Mouse (Mus musculus) urinary bladder, adult 18-20 months (tissue): ENCODE measurements around the gene Ppm1e.

Experiments used
- DNase-seq, 2 experiments: peaks; one replicate each; pipeline ENCODE4 v3.0.0; 2022; ENCODE audit warnings: low spot score in 2 of 2, mixed read lengths in 2 of 2

Gene Ppm1e

DNA sequence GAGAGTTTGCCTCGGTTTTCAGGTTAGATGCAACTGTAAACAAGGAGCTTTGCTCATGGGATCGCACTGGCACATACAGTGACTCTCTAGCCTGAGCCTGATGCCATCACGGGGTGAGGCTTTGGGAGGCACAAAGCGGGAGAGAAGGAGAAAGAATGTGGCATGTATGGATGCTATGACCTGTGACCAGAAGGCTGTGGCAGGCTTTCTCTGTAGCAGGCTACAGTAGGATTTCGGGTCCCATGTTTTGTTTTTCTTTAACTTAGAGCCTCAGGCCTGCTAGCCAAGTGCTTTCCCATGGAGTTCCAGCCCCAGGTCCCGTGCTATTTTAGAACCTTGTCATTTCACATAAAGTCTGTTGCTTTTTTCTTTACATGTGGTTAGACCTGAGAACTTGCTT, 108.7 kb downstream of the Ppm1e start:
- DNase-seq = no peak

DNA sequence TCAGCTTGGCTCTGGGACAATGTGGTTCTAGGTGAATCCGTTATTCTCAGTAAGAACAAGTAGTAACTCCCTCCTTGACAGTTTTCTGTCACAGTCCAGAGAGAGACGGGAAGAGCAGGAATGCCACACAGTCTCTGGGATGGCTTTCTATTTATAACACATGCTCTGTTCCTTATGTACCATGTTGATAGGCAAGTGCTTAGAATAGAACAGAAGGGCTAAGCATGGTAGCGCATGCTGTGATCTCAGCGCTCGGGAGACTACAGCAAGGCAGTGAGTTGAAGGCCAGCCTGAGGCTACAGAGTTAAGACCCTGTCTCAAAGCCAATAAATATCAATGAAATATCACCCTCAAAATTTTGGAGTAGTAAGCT, 111.3 kb downstream of the Ppm1e start:
- no peak for DNase-seq

DNA sequence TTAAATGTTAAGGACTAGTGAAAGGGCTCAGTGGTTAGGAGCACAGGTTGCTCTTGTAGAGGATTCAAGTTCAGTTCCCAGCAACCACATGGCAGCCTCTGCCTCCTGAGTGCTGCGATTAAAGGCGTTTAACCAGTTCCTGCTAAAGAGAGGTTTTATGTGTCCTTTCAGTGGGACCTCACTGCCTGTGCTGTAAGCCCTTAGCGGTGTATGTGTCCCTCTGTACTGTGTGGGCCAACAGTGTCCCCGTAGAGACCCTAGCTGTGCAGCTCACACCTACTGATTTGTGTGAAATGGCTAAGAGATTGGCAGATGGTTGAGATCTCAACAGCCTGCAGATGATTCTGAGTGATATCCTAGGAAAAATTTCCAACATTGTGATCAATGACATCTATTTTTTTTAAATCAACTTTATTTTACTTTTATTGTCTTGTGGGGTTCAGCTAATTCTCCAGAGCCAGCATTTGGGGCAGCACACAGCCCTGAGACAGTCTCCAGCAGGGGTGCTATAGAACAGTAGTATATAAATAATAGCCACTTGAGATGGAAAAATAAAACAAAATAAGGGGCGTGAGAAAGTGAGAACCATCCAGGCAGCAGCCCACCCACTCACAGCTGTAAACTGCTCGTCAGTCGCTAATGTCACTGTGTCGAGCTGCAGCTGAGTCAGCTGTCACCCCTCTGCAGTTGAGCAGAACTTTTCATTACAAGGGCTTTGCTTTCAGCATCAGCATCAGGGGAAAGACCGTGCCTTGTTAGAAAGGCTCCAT, 111.9 kb downstream of the Ppm1e start:
- no peak for DNase-seq

DNA sequence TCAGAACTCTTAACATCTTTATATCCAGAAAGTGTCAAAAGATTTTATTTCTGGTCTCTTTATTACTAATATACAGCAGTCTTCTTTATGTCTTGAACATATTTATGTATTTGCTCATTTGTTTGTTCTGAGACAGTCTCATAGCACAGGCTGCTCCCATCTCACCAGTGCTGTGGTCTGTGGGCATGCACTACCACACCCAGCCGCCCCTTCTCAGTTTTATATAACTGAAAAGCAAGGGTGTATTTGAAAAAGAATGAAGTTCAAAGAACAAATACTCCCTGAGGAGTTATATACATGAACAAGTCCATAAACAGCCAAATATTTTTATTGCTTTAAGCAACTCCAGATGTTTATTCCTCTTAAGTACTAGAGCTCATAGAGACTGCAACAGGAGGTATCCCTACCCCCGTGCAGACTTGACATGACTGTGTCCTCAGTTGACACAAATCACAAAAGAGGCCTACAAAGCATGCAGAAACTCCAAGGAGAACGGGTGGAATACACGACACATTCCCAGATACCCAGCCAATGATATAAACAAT, 112.6 kb downstream of the Ppm1e start:
- DNase-seq = no peak

DNA sequence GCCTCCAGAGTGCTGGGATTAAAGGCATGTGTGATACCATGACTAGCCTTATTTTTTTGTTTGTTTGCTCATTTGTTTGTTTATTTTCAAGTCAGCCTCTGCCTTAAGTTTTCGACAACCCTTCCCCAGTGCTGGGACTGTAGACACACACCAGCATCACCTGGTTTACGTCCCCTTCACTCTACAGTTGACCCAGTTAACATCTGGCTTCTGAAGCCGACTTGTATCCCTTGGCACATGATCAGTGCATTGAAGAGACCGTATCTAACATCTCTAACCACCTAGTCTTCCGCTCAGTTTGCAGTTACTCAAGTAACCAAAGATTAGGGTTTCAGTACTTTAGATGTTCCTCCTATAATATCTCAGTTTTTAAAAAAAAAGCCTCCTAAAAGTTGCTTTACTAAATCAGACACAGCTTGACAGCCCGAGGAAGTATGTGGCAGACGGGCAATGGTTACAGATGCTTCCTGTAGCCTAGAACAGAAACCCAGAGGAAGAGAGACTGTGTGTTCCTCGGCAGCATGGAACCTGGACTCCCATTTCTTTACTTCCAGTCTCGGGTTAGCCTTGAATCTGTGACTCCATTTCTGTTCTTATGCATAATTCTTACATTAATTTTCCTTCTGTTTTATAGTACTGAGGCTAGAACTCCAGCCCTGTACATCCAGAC, 113.5 kb downstream of the Ppm1e start:
- DNase-seq = no peak

DNA sequence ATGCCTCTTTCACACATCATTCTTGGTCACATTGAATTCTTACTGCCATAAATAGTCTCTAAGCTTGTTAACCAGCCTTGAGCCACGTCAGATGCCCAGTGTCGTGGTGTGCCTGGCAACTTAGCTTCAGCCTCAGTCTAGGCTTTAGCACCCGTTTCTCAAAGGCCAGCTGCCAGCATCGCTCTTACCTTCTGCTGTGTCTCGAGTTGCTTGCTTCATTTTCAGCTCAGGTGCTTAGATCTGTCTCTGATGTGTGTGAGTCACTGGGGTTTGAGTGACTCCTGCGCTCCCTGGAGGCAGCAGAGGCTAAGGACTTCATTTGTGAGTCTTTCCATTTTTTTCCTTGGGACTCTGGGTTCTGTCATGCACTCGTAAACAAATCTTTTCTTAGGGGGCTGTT, 117.6 kb downstream of the Ppm1e start:
- DNase-seq = no peak

DNA sequence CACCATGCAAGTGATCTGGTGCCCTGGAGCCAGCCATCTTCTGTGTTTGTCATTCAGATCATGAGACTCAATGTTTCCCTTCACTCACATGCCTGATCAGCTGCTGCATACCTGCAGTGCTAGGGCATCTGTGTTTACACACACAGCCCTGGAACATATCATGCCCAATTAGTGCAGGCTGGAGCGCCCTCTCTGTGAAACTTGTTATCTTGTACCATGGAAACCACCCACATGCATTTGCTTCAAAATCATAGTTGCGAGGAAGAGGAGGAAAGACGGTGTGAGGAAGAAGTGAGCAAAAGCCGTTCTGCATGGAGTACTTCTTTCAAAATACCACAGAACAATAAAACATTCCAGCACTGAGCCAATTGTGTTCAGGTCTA, 118.0 kb downstream of the Ppm1e start:
- no peak for DNase-seq

DNA sequence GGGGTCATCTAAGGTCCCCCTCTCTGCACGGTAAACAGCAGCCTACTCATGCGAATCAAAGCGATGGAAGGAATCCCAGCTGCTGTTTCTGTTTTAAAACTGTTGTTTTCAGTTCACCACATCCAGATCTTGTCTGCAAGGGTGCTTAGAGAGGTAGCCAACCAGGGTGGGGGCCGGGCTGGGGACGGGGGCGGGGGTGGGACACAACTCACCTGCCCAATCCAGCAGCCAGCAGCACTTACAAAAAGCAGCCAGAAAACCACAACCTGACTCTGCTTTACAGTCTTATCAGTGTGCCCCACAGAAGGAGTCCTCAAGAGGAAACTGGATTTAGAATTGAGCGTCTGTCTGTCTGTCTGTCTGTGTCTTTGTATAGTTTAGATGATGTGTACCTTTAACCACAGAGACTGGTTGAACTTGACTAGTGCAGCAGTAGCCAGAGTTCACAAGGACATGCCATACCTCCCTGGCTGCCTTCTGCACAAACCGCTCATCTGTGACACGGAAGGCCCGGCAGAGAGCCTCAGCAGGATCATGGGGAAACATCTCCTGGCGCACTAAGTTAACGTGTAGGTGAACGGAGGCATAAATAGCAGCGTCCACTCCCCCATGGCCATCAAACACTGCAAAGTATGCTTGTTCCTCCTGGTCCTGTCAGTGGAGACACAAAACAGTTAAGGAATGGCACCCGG, 118.5 kb downstream of the Ppm1e start:
- DNase-seq = no peak

DNA sequence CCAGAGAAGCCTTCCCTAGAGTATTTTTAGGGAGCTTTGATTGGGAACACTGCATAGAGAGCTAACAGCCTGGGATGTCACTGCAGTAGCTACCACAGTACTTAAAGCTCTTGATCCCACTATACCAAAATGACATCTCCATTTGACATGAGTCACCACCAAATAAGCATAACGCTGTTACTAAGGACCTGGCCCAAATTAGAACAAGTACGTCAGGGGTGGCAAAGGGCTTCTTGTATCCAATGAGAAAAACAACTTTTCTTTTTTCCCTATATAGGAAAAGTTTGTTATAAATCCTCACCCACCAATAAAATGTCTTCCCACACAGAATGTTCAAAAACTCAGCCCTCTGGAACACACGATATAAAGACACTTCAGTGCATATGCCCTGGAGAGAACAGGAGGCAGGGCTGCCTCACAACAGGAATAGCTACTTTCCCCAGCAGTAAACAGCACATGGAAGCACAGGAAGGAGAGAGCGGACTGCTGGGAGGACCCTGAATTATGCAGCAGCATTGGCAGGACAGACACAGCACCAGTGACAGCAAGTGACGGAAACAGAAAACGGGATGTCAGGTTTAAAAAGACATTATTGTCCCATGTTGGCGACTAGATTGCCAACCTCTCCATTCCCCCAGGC, 119.8 kb downstream of the Ppm1e start:
- DNase-seq = no peak

DNA sequence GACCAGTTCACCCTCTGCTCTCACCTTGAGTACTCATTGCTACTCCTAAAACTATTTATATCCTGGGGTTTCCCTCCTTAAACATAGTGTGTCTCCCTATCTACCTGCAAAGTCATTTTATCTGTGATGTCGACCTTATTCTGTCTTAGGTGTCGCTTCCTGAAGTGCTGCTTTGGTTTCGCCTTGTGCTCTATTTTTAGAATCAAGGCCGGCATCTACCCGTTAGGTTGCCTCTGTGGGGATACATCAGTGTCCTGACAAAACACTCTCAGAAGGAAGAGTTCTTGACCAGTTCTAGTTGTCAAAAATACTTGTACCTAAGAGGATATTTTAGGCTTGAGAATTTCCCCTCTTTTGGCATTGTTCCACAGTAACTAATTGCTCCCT, 123.3 kb downstream of the Ppm1e start:
- no peak for DNase-seq

DNA sequence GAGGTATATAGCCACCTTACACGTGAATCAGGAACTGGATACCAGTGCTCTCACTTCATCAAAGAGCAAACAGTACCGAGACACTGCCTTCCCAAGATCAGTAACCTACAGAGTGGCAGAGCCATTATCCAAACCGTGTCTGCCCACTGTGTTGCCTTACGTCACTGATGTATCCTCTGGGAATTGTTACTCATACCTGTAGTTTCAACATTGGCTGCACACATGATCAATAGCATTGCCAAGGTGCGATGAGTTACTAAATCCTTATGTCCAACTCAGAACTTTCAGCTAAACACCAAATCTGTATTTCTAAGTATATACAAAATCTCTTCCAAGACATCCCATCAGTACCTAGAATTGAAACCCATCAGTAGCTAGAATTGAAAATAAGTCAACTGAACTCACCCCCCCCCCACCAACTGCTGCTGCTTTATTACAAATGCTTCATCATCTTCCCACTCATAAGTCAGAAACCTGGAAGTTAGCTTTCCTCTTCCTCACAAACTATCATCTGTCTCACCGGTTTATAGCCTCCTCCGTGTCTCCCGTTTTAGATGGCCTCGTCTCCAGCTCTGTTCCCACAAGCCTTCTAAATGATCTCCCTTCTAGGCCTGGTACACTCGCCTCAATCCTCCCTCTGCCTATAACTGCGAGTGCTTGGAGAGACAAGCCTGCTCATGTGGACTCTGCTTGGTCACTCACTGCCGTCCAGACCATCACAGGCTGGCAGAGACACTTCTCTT, 123.9 kb downstream of the Ppm1e start:
- DNase-seq = no peak

DNA sequence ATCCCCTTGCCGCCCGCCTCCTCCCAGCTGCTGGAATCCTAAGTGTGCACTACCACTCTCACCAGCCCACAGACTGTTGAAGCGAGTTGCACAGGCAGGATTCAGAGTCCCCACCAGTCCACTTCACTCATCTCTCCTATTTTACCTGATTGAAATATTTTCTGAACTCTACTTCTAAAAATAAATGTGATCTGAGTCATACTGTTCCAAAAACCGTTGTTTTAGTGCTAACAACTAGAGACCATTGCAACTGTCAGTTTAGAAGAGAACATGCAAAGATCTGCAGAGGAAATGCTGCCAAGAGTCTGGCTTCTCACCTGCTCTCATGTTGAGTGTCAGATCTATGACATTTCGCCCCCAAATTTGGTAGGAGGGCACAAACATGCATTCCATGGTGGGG, 125.4 kb downstream of the Ppm1e start:
- no peak for DNase-seq

DNA sequence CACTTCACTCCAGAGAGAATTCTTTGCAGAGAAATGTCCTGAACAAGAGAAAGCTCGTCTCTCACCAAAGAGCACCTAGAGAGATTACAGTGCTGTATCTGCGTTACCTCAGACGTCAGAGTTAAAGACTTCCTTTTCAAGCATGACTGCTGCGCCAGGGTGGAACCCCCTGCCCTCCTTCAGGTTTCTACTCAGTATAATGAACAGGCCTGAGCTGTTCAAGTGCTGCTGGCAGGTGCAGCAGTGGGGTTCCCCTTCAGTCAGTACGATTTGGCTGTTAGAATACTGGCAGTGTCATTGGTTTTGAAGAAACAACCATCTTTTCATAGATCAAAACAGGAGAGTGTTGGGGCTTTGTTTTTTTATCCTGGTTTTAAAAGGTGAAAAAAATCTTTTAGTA, 131.8 kb downstream of the Ppm1e start:
- DNase-seq = no peak

DNA sequence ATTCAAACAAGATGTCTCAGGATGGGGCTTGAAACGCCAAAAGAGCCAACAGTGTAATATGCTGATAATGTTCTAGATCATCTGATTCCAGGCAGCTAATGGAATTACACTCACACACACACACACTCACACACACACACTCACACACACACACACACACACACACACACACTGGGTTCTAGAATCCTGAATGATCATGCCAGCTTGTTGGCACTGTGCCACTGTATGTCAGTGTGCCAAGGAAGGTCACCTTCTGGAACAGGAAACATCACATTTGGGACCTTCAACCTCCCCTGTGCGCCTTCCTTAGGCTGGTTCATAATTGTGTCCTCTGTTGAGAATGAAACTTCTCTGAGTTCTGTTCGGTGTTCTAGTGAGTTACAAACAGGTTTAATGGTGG, 136.1 kb downstream of the Ppm1e start:
- DNase-seq = no peak

DNA sequence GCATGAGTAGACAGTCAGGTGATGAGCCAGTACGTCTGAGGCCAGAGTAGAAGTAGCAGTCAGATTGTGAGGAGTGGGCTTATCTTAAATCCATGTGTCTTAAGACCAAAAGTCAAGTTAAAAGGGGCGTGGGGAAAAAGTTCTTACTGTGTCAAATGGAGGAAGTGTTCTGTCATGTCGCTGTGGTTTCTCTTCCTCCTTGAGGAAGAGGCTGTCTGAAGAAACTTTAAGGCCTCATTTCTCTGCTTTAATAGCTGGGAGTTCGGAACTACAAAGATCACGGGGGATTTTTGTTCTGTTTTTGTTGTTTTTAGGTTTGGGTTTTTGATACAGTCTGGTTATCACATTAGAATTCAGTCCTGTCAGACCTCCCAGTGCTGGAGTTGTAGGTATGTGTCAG, 146.5 kb downstream of the Ppm1e start:
- DNase-seq = no peak
